Mouse (Mus musculus): Measurements from ENCODE around the gene 1700021F07Rik.

GRCm38 (mm10) chr2:173516150-173516855 is 6.1 kb upstream of the 1700021F07Rik start:
- TF ChIP-seq HCFC1 (IDR thresholded peaks at IDR 0.05; ENCODE audit: borderline replicate concordance, insufficient read depth, low read length) = no peak
- no peak for TF ChIP-seq MAFK (IDR thresholded peaks at IDR 0.05; ENCODE audit: insufficient read depth, low read depth, low read length)
- TF ChIP-seq ZC3H11A (IDR thresholded peaks at IDR 0.05; ENCODE audit: borderline replicate concordance, low read depth, low read length) = no peak
- no peak for TF ChIP-seq ZNF384 (IDR thresholded peaks at IDR 0.05; ENCODE audit: low read depth, low read length)
- no peak for TF ChIP-seq CHD2 (IDR thresholded peaks at IDR 0.05; ENCODE audit: low read depth, low read length)
